Mouse (Mus musculus) cerebellum, adult 11-12 months (tissue): ENCODE results near the gene Lurap1.

Experiments
- DNase-seq: peaks from one replicate; pipeline ENCODE4 v3.0.0; 2022

Lurap1 gene

GRCm38 (mm10) chr4:116159912-116160311, 8.8 kb upstream of the Lurap1 start:
- no peak for DNase-seq

DNA sequence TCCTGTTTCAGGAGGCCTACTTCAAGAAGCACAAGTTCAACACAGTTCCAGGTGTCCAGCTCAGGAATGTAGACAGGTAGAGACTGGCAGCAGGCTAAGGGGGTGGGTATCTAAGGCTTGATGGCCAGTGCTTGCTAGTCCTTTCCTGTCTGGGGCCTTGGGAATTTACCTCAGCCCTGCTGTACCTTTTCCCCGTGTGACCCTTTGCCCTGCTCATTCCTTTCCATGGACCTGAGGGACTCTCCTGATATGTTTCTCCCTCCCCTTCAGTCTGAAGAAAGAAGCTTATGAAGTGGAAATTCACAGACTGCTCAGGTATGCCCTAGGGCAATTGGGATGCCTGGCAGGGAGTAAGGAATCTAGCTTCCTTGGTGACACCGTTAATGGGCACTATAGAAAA, 6.7 kb upstream of the Lurap1 start:
- DNase-seq, result no peak

- DNase-seq, result no peak
Measured at GRCm38 (mm10) chr4:116152702-116153101, 1.6 kb upstream of the Lurap1 start.

DNA sequence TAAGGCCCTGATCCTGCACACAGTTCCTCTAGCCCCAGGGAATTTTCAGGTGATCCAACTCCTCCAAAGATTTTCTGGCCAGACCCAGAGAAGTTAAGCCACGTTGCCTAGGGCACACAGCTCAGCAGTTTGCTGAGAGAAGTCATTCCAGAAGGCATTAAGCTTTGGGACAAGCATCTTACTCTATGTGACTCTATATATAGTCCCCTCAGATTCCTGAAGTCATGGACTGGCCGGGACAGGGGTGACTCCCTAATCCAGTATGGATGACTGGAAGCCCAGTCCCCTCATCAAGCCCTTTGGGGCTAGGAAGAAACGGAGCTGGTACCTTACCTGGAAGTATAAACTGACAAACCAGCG, 296 bp downstream of the Lurap1 start:
- no peak for DNase-seq

DNA sequence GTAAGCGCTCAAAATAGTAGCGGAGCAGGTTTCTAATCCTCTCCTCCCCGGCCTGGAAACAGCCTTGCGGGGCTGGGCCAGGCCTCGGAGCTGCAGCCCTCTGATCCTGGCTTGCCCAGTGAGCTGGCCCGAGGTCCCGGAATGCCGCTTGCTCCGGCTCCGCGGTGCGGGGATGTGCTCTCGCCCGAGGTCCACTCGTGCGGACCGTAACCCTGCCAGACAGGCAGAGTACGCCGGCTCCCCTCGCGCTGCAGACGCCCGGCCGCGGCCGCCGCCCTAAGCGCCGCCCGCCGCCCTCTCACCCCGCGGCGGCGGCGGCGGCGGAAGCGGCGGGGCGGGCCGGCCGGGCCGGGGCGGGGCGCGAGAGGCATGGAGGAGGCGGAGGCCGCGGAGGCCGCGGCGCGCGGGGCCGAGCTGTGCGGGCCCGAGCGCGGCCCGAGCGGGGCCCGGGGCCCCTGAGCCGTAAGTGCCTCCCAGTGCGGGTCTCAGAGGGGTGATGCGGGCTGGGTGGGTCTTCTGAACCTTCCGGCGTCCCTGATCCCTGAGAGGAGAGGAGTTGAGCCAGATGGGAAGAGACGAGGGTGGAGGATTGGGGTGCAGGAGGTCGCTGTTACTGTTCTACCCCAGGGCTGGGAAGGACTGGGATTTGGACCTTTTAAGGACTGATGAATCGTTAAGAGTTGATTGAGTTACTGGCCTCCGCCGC, 829 bp downstream of the Lurap1 start:
- peak; percentile 66 for DNase-seq

DNA sequence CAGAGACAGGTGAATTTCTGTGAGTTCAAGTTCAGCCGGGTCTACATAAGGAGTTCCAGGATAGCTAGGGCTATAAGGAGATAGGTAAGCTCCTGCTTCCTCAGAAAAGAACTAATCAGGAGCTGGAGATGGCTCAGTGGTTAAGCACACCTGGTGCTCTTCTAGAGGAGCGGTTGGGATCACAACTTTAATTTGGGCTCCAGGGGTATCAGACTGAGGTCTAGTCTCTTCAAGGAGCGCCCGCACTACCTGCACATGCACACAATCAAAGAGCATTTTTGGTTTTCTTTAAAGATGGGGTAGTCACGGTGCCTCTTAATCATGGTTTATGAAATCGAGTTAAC, 1.4 kb downstream of the Lurap1 start:
- no peak for DNase-seq

- DNase-seq, result peak; percentile 85
Measured at GRCm38 (mm10) chr4:116143891-116144717, 7.0 kb downstream of the Lurap1 start.

DNA sequence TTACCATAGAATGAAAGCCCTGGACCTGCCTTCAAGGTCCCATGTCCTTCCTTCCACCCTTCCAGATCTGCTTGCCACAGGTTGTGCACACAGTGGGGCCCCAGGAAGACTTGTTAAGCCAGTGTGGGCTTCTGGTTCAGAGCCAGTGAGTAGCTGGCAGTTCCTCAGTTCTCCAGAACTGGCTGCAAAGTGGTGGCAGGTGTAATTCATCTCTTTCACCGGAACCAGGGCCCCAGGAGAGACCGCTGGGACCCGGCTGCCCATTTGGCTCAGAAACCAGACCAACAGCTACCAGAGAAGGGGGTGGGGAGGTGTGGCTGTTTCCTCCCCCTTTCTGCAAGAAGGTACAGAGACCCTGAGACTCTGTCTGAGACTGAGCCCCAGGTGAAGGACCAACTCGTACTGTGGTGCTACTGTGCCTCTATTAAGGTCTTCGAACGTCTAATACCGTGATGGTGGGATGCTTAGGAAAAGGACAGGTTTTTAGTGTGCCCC, 7.8 kb downstream of the Lurap1 start:
- DNase-seq, result peak; percentile 99

GRCm38 (mm10) chr4:116142269-116142668, 8.9 kb downstream of the Lurap1 start:
- no peak for DNase-seq

DNA sequence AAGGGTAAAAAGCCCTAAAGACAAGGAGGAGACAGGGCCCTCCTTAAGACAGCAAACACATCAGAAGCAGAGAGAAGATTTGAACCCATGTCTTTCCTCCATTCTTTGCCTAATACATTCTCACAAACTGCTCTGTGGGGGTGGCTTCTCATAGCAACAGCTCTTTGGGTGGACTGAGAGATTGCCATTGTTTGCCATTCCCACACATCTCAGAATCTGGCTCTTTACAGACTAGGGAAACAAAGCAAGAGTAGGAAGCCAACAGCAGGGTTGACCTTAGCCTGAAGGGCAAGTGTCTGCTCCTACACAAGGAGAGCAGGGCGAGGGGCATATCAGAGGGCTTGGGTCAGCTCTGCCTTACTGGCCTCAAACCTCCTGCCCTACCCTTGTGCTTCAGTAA, 9.4 kb downstream of the Lurap1 start:
- no peak for DNase-seq

- DNase-seq, result no peak
Measured at GRCm38 (mm10) chr4:116140801-116141574, 10.2 kb downstream of the Lurap1 start.

- DNase-seq, result no peak
Measured at GRCm38 (mm10) chr4:116137421-116137996, 13.6 kb downstream of the Lurap1 start.

GRCm38 (mm10) chr4:116134990-116135389, 16.1 kb downstream of the Lurap1 start:
- DNase-seq, result no peak

DNA sequence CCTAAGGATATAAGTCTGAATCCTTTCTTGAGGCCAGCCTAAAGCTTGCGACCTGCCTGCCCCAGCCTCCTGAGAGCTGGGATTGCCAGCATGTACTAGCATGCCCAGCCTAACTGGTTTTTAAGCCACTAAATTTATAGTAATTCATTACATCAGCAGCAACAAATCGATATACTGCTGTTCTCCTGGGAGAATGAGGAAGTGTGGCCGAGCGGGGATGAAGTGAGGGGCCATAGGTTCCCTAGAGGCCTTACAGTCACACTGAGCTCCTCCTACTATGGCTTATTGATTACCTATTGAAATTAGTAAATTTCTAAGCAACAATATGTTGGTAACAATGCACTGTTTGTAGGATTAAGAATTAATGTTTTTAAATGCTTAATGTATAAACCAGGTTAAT, 18.0 kb downstream of the Lurap1 start:
- no peak for DNase-seq

DNA sequence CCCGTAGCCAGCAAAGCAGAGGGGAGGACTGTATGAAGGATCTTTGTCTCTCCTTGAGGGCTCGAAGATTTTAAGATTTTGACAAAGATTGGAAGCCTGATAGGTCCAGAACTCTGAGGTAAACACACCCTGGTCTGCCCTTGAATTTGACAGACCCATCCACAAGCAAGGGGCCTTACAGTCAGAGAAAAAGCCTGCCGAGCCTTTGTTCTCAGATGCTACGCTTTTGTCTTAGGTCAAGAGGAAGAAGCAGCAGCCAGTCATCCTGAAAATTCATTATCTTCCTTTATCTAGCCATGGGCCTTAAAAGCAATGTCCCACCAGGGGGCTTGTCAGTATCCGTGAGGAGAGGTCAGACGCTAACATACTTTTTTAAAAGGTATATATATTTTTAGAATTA, 23.2 kb downstream of the Lurap1 start:
- DNase-seq, result no peak

GRCm38 (mm10) chr4:116125803-116126386, 25.2 kb downstream of the Lurap1 start:
- no peak for DNase-seq

DNA sequence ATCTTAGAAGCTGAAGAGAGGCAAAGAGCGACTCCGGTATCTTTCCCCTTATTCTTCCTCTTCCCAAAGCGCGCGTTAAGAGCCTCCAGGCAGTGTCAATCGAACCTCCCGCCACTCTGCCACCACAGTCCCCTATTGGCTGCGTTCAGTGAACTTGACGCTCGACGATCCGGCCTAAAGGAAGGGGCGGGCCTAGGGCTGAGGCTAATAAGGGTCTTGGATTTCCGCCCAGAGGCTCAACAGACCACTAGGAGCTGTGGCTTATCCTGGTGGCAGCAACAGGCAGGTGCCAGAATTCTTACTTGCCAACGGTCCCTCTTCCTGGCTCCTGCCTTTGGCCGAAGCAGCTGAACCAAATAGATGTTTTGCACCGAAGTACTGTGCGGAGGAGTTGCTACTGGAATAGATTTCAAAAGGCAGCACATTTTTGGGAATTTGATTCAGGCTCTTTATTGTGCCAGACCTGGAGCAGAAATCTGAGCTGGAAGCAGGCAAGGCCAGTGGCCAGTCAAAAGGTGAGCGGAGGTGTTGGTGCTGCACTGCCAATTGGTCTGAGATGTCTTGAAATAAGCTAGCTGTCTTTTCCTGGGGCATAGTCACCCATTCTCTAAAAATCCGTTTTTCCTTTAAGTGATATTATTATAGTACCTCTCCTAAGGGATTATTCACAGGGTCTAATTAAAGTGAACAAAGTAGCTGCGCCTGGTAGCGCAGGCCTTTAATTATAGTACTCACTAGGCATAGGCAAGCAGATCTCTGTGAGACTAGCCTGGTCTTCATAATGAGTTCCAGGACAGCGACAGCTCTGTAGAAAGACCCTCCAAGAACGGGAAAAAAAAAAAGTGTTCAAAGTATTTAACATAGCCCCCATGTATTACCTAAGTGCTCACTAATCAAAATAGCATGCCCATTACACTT, 27.3 kb downstream of the Lurap1 start, which contains the start of the genes Rad54l and Pomgnt1:
Gene Rad54l (minus strand): TSS at position 89 of the 918 bp plus-strand sequence.
Gene Pomgnt1 (plus strand): TSS at position 239 of the 918 bp plus-strand sequence.
- DNase-seq, result peak; percentile 79

- DNase-seq, result no peak
Measured at GRCm38 (mm10) chr4:116122762-116123161, 28.4 kb downstream of the Lurap1 start.

GRCm38 (mm10) chr4:116111486-116111885, 39.7 kb downstream of the Lurap1 start:
- no peak for DNase-seq

DNA sequence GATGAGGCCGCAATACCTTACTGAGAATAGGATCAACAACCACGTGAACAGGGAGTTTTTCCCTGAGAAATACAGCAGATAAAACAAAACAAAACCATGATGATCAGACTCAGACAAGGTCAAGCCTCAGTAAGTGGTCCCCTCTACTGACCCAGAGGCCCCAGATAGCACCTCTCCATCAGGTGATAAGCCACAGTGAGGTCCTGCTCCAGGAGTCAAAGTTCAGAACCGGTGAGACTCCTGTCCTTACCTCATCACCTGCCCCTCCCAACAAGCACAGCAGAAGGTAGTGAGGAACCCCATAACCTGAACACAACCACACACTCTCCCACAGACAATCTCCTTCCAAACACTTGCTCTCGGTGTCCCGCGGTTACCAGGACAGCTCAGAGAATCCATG, 40.4 kb downstream of the Lurap1 start:
- DNase-seq, result no peak

DNA sequence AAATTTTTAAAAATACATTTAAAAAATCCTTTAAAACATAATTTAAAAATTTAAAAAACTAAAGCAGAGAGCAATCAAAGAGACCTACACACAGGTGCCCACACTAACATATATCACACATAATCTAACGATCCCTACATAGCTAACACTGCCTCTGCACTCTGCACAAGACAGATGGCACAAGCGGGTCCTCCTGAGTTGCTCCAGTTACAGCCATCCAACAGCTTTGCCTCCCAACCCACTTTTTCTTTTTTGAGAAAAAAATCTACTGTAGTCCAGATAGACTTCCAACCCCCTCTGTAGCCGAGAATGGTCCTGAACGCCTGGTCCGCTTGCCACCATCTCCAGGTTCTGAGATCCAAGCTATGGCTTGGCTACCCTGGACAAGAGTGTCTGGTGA, 45.9 kb downstream of the Lurap1 start:
- DNase-seq, result no peak
